In genomic region chr1:191955101-191955500, GRCm38 (mm10) we compare ENCODE assay signal across 9 mouse cellular contexts. TPM values are rescaled to one million over a fixed set of nuclear protein-coding genes. Genes with fewer than 3 reads are reported as not detected.
DNase-seq lines count a peak whose midpoint lies in the region; ATAC-seq and TF ChIP-seq lines count a peak whose summit lies in the region.
"Had no signal": no experiment of that assay in that cellular context is flagged by ENCODE, and none has a peak within 500 bp of the region (broad histone marks: within the 10 kb centered on the region; RNA-seq: fewer than 3 reads in every experiment).

No protein-coding gene starts in this region.

- H3K27ac ChIP-seq in hindbrain, embryonic 16.5 days (ENCODE audit: low read depth, low read length): 0 out of 2 replicates have a peak overlapping the region, but pooled peaks have one; percentile 19
- H3K27ac ChIP-seq in hindbrain, embryonic 13.5 days: no peak overlapping the region
- peak overlapping the region; percentile 89 for H3K27ac ChIP-seq in kidney, postnatal 0 days

- H3K4me1 ChIP-seq in hindbrain, embryonic 16.5 days (ENCODE audit: control insufficient read depth, insufficient read depth, low read depth, low read length): no peaks in the 10 kb centered on the region
- no peaks in the 10 kb centered on the region for H3K4me1 ChIP-seq in hindbrain, embryonic 13.5 days (replicated peaks)
- no peaks in the 10 kb centered on the region for H3K4me1 ChIP-seq in kidney, postnatal 0 days (replicated peaks; ENCODE audit: insufficient read depth, low read length)

- H3K4me2 ChIP-seq in hindbrain, embryonic 16.5 days (ENCODE audit: low read length): no peak overlapping the region
- H3K4me2 ChIP-seq in hindbrain, embryonic 13.5 days: no peak overlapping the region
- no peak overlapping the region for H3K4me2 ChIP-seq in kidney, postnatal 0 days (ENCODE audit: low read length)

- no peak for TF ChIP-seq CTCF in kidney, postnatal 0 days (IDR thresholded peaks at IDR 0.05; ENCODE audit: low read depth)

- H3K9me3 ChIP-seq in hindbrain, embryonic 16.5 days (ENCODE audit: control insufficient read depth, low read length): no peaks in the 10 kb centered on the region
- no peaks in the 10 kb centered on the region for H3K9me3 ChIP-seq in hindbrain, embryonic 13.5 days
- no peaks in the 10 kb centered on the region for H3K9me3 ChIP-seq in kidney, postnatal 0 days (replicated peaks; ENCODE audit: low read length)
- H3K9me3 ChIP-seq: G1E had no signal

- no peaks in the 10 kb centered on the region for H3K27me3 ChIP-seq in hindbrain, embryonic 16.5 days (replicated peaks; ENCODE audit: control insufficient read depth, insufficient read depth, low read length)
- H3K27me3 ChIP-seq in hindbrain, embryonic 13.5 days: no peaks in the 10 kb centered on the region
- H3K27me3 ChIP-seq in kidney, postnatal 0 days (ENCODE audit: insufficient read depth, low read length): no peaks in the 10 kb centered on the region

- H3K36me3 ChIP-seq in hindbrain, embryonic 16.5 days (ENCODE audit: control insufficient read depth, insufficient read depth, low read length): no peaks in the 10 kb centered on the region
- H3K36me3 ChIP-seq in hindbrain, embryonic 13.5 days: no peaks in the 10 kb centered on the region
- H3K36me3 ChIP-seq in kidney, postnatal 0 days (ENCODE audit: insufficient read depth, low read length): no peaks in the 10 kb centered on the region
- H3K36me3 ChIP-seq: G1E had no signal

- DNase-seq in heart, adult 8-10 months (ENCODE audit: low spot score): peak; percentile 81
- DNase-seq in kidney, postnatal 0 days (ENCODE audit: low spot score): peak; percentile 59
- peak; percentile 61 for DNase-seq in naive thymus-derived CD4-positive, alpha-beta T cell, adult 2 months (ENCODE audit: low read depth)
- no peak for DNase-seq in testis, postnatal 14 days (ENCODE audit: low spot score)
- no peak for DNase-seq in frontal cortex, adult 2 months (ENCODE audit: extremely low spot score in 1 of 2, low spot score in 1 of 2)
- DNase-seq in testis, postnatal 10 days (ENCODE audit: low spot score): no peak

- no peak overlapping the region for H3K9ac ChIP-seq in hindbrain, embryonic 16.5 days (ENCODE audit: low read depth, low read length)
- no peak overlapping the region for H3K9ac ChIP-seq in hindbrain, embryonic 13.5 days
- no peak overlapping the region for H3K9ac ChIP-seq in kidney, postnatal 0 days (ENCODE audit: low read depth, low read length)

- H3K4me3 ChIP-seq in hindbrain, embryonic 16.5 days (ENCODE audit: low read length): no peak overlapping the region
- no peak overlapping the region for H3K4me3 ChIP-seq in hindbrain, embryonic 13.5 days
- H3K4me3 ChIP-seq in kidney, postnatal 0 days (replicated peaks; ENCODE audit: low read depth, low read length): no peak overlapping the region

- ATAC-seq in hindbrain, embryonic 16.5 days: no peak
- no peak for ATAC-seq in hindbrain, embryonic 13.5 days (ENCODE audit: low FRiP score)
- ATAC-seq in kidney, postnatal 0 days (replicated peaks; ENCODE audit: low FRiP score, low read depth): no peak

- 63% methylated on average over 3 of the region's 3 CpGs for WGBS in hindbrain, embryonic 16.5 days
- WGBS in hindbrain, embryonic 13.5 days: 71% methylated on average over 3 of the region's 3 CpGs
- whole genome bisulfite sequencing in kidney, postnatal 0 days: 60% methylated on average over 3 of the region's 3 CpGs

RNA-seq across cellular contexts. Expression of gene Rd3, which starts 22.1 kb away (rescaled TPM):
- polyA plus RNA-seq in hindbrain, embryonic 16.5 days (2015; fragmentation: Nextera tagmentation; extraction: Ambion mirVana): 3.7 and 4.1 TPM in 2 replicates
- 4.8 and 6.9 TPM in 2 replicates for polyA plus RNA-seq in hindbrain, embryonic 13.5 days (2015; fragmentation: Nextera tagmentation; extraction: Ambion mirVana)
- under 1 TPM; 0.06 to 0.14 (median 0.12) TPM for total RNA-seq in heart, adult 8-10 months (2022)
- polyA plus RNA-seq in kidney, postnatal 0 days (2015; fragmentation: Nextera tagmentation; extraction: Ambion mirVana): 0.51 and 0.66 TPM in 2 replicates
- 2.0 and 2.6 TPM in 2 replicates for polyA plus RNA-seq in frontal cortex, adult 2 months (2012; rRNA removed)
- total RNA-seq: G1E had no signal
- polyA plus RNA-seq: G1E had no signal

RNA-seq across cellular contexts. Expression of gene Slc30a1, which starts 48.5 kb away (rescaled TPM):
- polyA plus RNA-seq in hindbrain, embryonic 16.5 days (2015; fragmentation: Nextera tagmentation; extraction: Ambion mirVana): 2.0 and 2.2 TPM in 2 replicates
- 2.3 and 2.8 TPM in 2 replicates for polyA plus RNA-seq in hindbrain, embryonic 13.5 days (2015; fragmentation: Nextera tagmentation; extraction: Ambion mirVana)
- total RNA-seq in heart, adult 8-10 months (2022): 10 to 100 TPM; 16.2 to 19.5 (median 16.6) TPM
- 5.6 TPM in 2 replicates for polyA plus RNA-seq in kidney, postnatal 0 days (2015; fragmentation: Nextera tagmentation; extraction: Ambion mirVana)
- polyA plus RNA-seq in frontal cortex, adult 2 months (2012; rRNA removed): 22.3 and 22.9 TPM in 2 replicates

Comparison
In these comparisons a context has a peak if more than half of its experiments do, and no peak if none do; other contexts are left out.
1. DNase-seq: peak in heart, adult 8-10 months (single experiment), kidney, postnatal 0 days (single experiment) and naive thymus-derived CD4-positive, alpha-beta T cell, adult 2 months (single experiment); none in testis, postnatal 14 days (single experiment), frontal cortex, adult 2 months (0 of 2) and testis, postnatal 10 days (single experiment).